14 mouse cellular contexts compared by ENCODE assay signal in genomic region chr9:63971557-63971956, GRCm38 (mm10). TPM values are rescaled to one million over a fixed set of nuclear protein-coding genes. Genes with fewer than 3 reads are reported as not detected.
DNase-seq lines count a peak whose midpoint lies in the region; ATAC-seq and TF ChIP-seq lines count a peak whose summit lies in the region.
"Had no signal": no experiment of that assay in that cellular context is flagged by ENCODE, and none has a peak within 500 bp of the region (broad histone marks: within the 10 kb centered on the region; RNA-seq: fewer than 3 reads in every experiment).

No protein-coding gene starts in this region.

- 0 out of 2 replicates have a peak, but pooled peaks have one; percentile 18 for TF ChIP-seq EP300 in ES-Bruce4 (IDR thresholded peaks at IDR 0.05; ENCODE audit: insufficient read depth, low read depth, low read length)

- peaks cover 94% of the 10 kb centered on the region for H3K4me1 ChIP-seq in heart, embryonic 11.5 days (ENCODE audit: control insufficient read depth, insufficient read depth, low read length)
- peaks cover 16% of the 10 kb centered on the region for H3K4me1 ChIP-seq in ES-Bruce4 (ENCODE audit: control insufficient read depth, insufficient read depth, low read length)
- peaks cover 97% of the 10 kb centered on the region for H3K4me1 ChIP-seq in heart, embryonic 15.5 days (replicated peaks)
- peaks cover 23% of the 10 kb centered on the region for H3K4me1 ChIP-seq in hindbrain, embryonic 16.5 days (ENCODE audit: control insufficient read depth, insufficient read depth, low read depth, low read length)

- H3K4me2 ChIP-seq in heart, embryonic 11.5 days, result no peak overlapping the region
- H3K4me2 ChIP-seq in heart, embryonic 15.5 days, result no peak overlapping the region
- no peak overlapping the region for H3K4me2 ChIP-seq in hindbrain, embryonic 16.5 days (ENCODE audit: low read length)

- peak overlapping the region; percentile 50 for H3K27ac ChIP-seq in heart, embryonic 11.5 days (ENCODE audit: low read depth, low read length)
- peak overlapping the region; percentile 17 for H3K27ac ChIP-seq in ES-Bruce4 (ENCODE audit: insufficient read depth, low read length)
- H3K27ac ChIP-seq in heart, embryonic 15.5 days, result peak overlapping the region; percentile 86
- no peak overlapping the region for H3K27ac ChIP-seq in hindbrain, embryonic 16.5 days (ENCODE audit: low read depth, low read length)
- H3K27ac ChIP-seq: macrophage had no signal

- no peaks in the 10 kb centered on the region for H3K9me3 ChIP-seq in heart, embryonic 11.5 days (replicated peaks; ENCODE audit: control insufficient read depth, low read length)
- no peaks in the 10 kb centered on the region for H3K9me3 ChIP-seq in ES-Bruce4 (replicated peaks; ENCODE audit: control insufficient read depth, insufficient read depth, low read length, poor library complexity, severe bottlenecking)
- H3K9me3 ChIP-seq in heart, embryonic 15.5 days (replicated peaks), result no peaks in the 10 kb centered on the region
- no peaks in the 10 kb centered on the region for H3K9me3 ChIP-seq in hindbrain, embryonic 16.5 days (ENCODE audit: control insufficient read depth, low read length)

- TF ChIP-seq POLR2A in ES-Bruce4 (IDR thresholded peaks at IDR 0.05; ENCODE audit: insufficient read depth, low read length), result no peak

- no peak overlapping the region for H3K4me3 ChIP-seq in heart, embryonic 11.5 days (ENCODE audit: low read depth, low read length)
- H3K4me3 ChIP-seq in ES-Bruce4 (ENCODE audit: low read depth, low read length), result no peak overlapping the region
- H3K4me3 ChIP-seq in heart, embryonic 15.5 days, result no peak overlapping the region
- H3K4me3 ChIP-seq in hindbrain, embryonic 16.5 days (ENCODE audit: low read length), result no peak overlapping the region

- TF ChIP-seq CTCF in ES-Bruce4 (IDR thresholded peaks at IDR 0.05; ENCODE audit: low read depth, low read length), result no peak

- DNase-seq in heart, postnatal 10 days, result no peak
- peak; percentile 47 for DNase-seq in kidney, postnatal 14 days
- DNase-seq in kidney, postnatal 4 days, result no peak
- DNase-seq: adrenal gland, adult 2 months; cerebellum, adult 9-10 months; liver; right cerebral cortex, postnatal 25 days had no signal

- no peak for ATAC-seq in heart, embryonic 11.5 days (replicated peaks; ENCODE audit: insufficient number of reproducible peaks, low FRiP score, low TSS enrichment)
- no peak for ATAC-seq in heart, embryonic 15.5 days (replicated peaks; ENCODE audit: insufficient number of reproducible peaks, insufficient read depth, low FRiP score, low read depth)
- ATAC-seq in hindbrain, embryonic 16.5 days, result no peak
- ATAC-seq: midbrain, embryonic 16.5 days; Patski had no signal

- intact Hi-C loops in heart, postnatal 10 days (cut with DNase I), result no loop called here

- 33% methylated on average over 4 of the region's 4 CpGs for WGBS in heart, embryonic 11.5 days (ENCODE audit: insufficient replicate concordance)
- 33% methylated on average over 4 of the region's 4 CpGs for WGBS in heart, embryonic 15.5 days
- 74% methylated on average over 4 of the region's 4 CpGs for WGBS in hindbrain, embryonic 16.5 days

- no peaks in the 10 kb centered on the region for H3K27me3 ChIP-seq in heart, embryonic 11.5 days (ENCODE audit: control insufficient read depth, insufficient read depth, low read length)
- no peaks in the 10 kb centered on the region for H3K27me3 ChIP-seq in ES-Bruce4 (ENCODE audit: control insufficient read depth, insufficient read depth, low read length, poor library complexity, severe bottlenecking)
- H3K27me3 ChIP-seq in heart, embryonic 15.5 days, result no peaks in the 10 kb centered on the region
- no peaks in the 10 kb centered on the region for H3K27me3 ChIP-seq in hindbrain, embryonic 16.5 days (replicated peaks; ENCODE audit: control insufficient read depth, insufficient read depth, low read length)
- H3K27me3 ChIP-seq: Patski had no signal

- 0 out of 2 replicates have a peak, but pooled peaks cover 2% of the 10 kb centered on the region for H3K36me3 ChIP-seq in heart, embryonic 11.5 days (ENCODE audit: control insufficient read depth, insufficient read depth, low read length)
- H3K36me3 ChIP-seq in ES-Bruce4 (ENCODE audit: control insufficient read depth, insufficient read depth, low read length, poor library complexity, severe bottlenecking), result no peaks in the 10 kb centered on the region
- H3K36me3 ChIP-seq in heart, embryonic 15.5 days, result no peaks in the 10 kb centered on the region
- no peaks in the 10 kb centered on the region for H3K36me3 ChIP-seq in hindbrain, embryonic 16.5 days (ENCODE audit: control insufficient read depth, insufficient read depth, low read length)

- H3K9ac ChIP-seq in heart, embryonic 11.5 days (ENCODE audit: low read depth, low read length), result no peak overlapping the region
- no peak overlapping the region for H3K9ac ChIP-seq in ES-Bruce4 (ENCODE audit: low read depth, poor library complexity, severe bottlenecking)
- no peak overlapping the region for H3K9ac ChIP-seq in heart, embryonic 15.5 days
- H3K9ac ChIP-seq in hindbrain, embryonic 16.5 days (ENCODE audit: low read depth, low read length), result no peak overlapping the region

RNA-seq across cellular contexts. Expression of gene Smad6, which starts 50.3 kb away (rescaled TPM):
- polyA plus RNA-seq in heart, embryonic 11.5 days (2014; fragmentation: Nextera tagmentation; extraction: Ambion mirVana), result 30.5 and 31.6 TPM in 2 replicates
- total RNA-seq in heart, postnatal 10 days (2021), result 10 to 100 TPM; 16.1 to 19.4 TPM
- polyA plus RNA-seq in ES-Bruce4 (2011; ENCODE audit: insufficient read depth, insufficient read length, low read depth, missing spikeins), result 2.7 and 4.7 TPM in 2 replicates
- polyA plus RNA-seq in heart, embryonic 15.5 days (2015; fragmentation: Nextera tagmentation; extraction: Ambion mirVana), result 16.4 and 19.8 TPM in 2 replicates
- 1.4 and 1.6 TPM in 2 replicates for polyA plus RNA-seq in hindbrain, embryonic 16.5 days (2015; fragmentation: Nextera tagmentation; extraction: Ambion mirVana)
